Mouse (Mus musculus) hindbrain, embryonic 15.5 days (tissue): Measurements from ENCODE around the gene Vps52. TPM values are rescaled to one million over a fixed set of nuclear protein-coding genes. Genes with fewer than 3 reads are reported as not detected.
"Not testable (repeated sequence)": the region's sequence is repeated elsewhere in the genome, so short reads cannot be mapped to it uniquely, and the experiment has no call there.

ENCODE experiments used
- ATAC-seq: fragments of 200-750 bp; cut with Nextera tagmentation; 2 replicates; pipeline ENCODE4 v1.8.0; 2017; ENCODE audit warnings: low read depth, moderate number of reproducible peaks, moderate TSS enrichment; ENCODE audit not compliant: low FRiP score
- H3K27ac ChIP-seq: fragments of 300-500 bp; sonication (generic); replicated peaks from 2 replicates; pipeline ENCODE4 v1.5.1; 2015; ENCODE audit warnings: mild to moderate bottlenecking, inconsistent platforms
- H3K27me3 ChIP-seq: fragments of 300-500 bp; sonication (generic); 2 replicates; pipeline ENCODE4 v1.6.1; 2015; ENCODE audit warnings: control low read depth, inconsistent platforms
- H3K36me3 ChIP-seq: fragments of 300-500 bp; sonication (generic); 2 replicates; pipeline ENCODE4 v1.6.1; 2015; ENCODE audit warnings: control low read depth, inconsistent platforms
- H3K4me1 ChIP-seq: fragments of 300-500 bp; sonication (generic); replicated peaks from 2 replicates; pipeline ENCODE4 v1.6.1; 2015; ENCODE audit warnings: control low read depth, inconsistent platforms
- H3K4me2 ChIP-seq: fragments of 300-500 bp; sonication (generic); 2 replicates; pipeline ENCODE4 v1.6.1; 2015; ENCODE audit warnings: moderate library complexity, mild to moderate bottlenecking, inconsistent platforms
- H3K4me3 ChIP-seq: fragments of 300-500 bp; sonication (generic); 2 replicates; pipeline ENCODE4 v1.5.1; 2015; ENCODE audit warnings: mild to moderate bottlenecking, inconsistent platforms
- H3K9ac ChIP-seq: fragments of 300-500 bp; sonication (generic); 2 replicates; pipeline ENCODE4 v1.6.1; 2015; ENCODE audit warnings: inconsistent platforms
- H3K9me3 ChIP-seq: fragments of 300-500 bp; sonication (generic); 2 replicates; pipeline ENCODE4 v1.6.1; 2016; ENCODE audit warnings: control low read depth, inconsistent platforms
- WGBS: fragments of 180-500 bp; shearing (Covaris S2); methylation state at CpG from one replicate; pipeline ENCODE4 v1.1.7; 2015; 5-methylcytosine and 5-hydroxymethylcytosine counted together
- polyA plus RNA-seq: library from polyadenylated mRNA; unstranded; fragments of >200 nt; fragmentation: Nextera tagmentation; extraction: Ambion mirVana; gene quantifications from 2 replicates; pipeline ENCODE4 v1.2.1, GENCODE M21; 2015

Vps52 gene
- polyA plus RNA-seq, 1 experiment from 2014 or later, result 74.8 TPM

DNA sequence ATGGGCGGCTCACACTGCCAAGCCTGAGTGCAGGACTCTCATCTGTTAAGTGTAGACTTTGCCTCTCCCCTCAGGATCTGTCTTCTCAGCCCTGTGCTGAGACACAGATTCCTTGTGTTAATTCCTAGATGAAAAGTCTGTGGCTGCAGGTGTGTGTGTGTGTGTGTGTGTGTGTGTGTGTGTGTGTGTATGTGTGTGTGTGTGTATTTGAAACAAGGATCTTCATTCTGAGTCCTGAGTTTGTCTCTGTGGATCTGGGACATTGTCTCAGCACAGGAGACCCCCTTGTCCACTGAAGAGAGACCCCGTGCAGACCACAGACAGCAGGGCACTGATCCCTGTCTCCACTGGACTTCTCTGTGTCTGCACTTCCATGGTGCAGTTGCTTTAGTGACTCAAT, 45.2 kb downstream of the Vps52 start:
- H3K27ac ChIP-seq, ATAC-seq, H3K4me3 ChIP-seq, H3K36me3 ChIP-seq, H3K4me2 ChIP-seq, H3K9ac ChIP-seq, H3K9me3 ChIP-seq: not testable (repeated sequence)
- Histone ChIP-seq H3K4me1 (peaks cover 13% of the 10 kb centered on the region), H3K27me3 (peaks cover 29% of the 10 kb centered on the region)
- 54% methylated on average over 2 of the region's 2 CpGs for WGBS

DNA sequence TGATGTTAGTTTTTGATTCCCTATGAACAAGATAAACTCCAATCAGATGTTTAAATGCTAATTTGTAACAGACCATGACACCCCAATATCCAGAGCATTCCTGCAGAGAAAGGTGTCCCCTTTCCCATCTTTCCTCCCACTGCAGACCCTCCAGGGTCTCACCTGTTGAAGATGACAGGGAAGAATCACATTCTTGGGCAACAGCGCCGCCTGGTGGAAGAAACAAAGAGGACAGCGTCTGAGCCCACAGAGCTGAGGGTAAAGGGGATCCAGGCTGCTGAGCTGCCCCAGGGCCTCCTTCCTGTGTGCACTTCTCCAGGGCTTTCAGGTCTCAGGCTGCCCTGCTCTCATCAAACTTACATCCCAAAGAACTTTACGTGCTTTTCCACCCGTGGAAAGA, 47.8 kb downstream of the Vps52 start:
- Histone ChIP-seq H3K4me1 (peaks cover 13% of the 10 kb centered on the region), H3K4me2 (no peak overlapping the region), H3K9me3 (no peaks in the 10 kb centered on the region), H3K36me3 (no peaks in the 10 kb centered on the region), H3K9ac (no peak overlapping the region), H3K4me3 (no peak overlapping the region), H3K27ac (no peak overlapping the region), H3K27me3 (peaks cover 29% of the 10 kb centered on the region)
- 3% methylated on average over 5 of the region's 5 CpGs for WGBS
- no peak for ATAC-seq

- H3K4me1 ChIP-seq, result no peaks in the 10 kb centered on the region
- 45% methylated on average over 2 of the region's 2 CpGs for WGBS
- H3K36me3 ChIP-seq, result no peaks in the 10 kb centered on the region
- H3K4me2 ChIP-seq, result no peak overlapping the region
- no peak overlapping the region for H3K4me3 ChIP-seq
- no peaks in the 10 kb centered on the region for H3K9me3 ChIP-seq
- peaks cover 6% of the 10 kb centered on the region; the same call in 1 of the 2 replicates for H3K27me3 ChIP-seq
- ATAC-seq, result no peak
- H3K9ac ChIP-seq, result no peak overlapping the region
- H3K27ac ChIP-seq, result no peak overlapping the region
Measured at GRCm38 (mm10) chr17:34006570-34006969, 51.0 kb downstream of the Vps52 start.

DNA sequence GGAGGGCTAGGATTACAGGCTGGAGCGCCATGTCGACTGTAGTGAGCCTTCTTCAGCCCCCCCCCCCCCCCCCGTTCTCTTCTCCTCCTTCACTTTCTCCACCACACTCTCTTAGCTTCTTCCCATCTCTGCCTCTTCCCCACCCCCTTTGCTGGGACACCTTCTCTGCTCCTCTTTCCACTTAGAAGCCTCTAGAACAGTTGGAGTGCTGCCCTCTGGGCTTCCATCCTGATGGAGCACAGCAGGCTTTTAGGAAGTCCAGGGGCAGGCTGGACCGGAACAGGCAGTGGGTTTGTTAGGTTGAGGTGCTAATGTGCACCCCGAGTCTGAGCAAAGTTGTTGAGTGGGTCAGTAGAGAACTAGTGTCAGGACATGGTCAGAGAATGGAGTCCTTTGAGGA, 54.5 kb downstream of the Vps52 start:
- no peaks in the 10 kb centered on the region for H3K4me1 ChIP-seq
- H3K27ac ChIP-seq, result no peak overlapping the region
- no peaks in the 10 kb centered on the region for H3K27me3 ChIP-seq
- no peaks in the 10 kb centered on the region for H3K9me3 ChIP-seq
- no peak overlapping the region for H3K4me3 ChIP-seq
- no peak overlapping the region for H3K9ac ChIP-seq
- H3K4me2 ChIP-seq, result no peak overlapping the region
- 82% methylated on average over 5 of the region's 5 CpGs for WGBS
- no peaks in the 10 kb centered on the region for H3K36me3 ChIP-seq
- no peak for ATAC-seq

GRCm38 (mm10) chr17:34013436-34013835, 57.8 kb downstream of the Vps52 start:
- WGBS, result 93% methylated on average over 8 of the region's 8 CpGs
- no peak for ATAC-seq
- H3K4me2 ChIP-seq, result no peak overlapping the region
- H3K27ac ChIP-seq, result no peak overlapping the region
- H3K4me3 ChIP-seq, result no peak overlapping the region
- no peaks in the 10 kb centered on the region for H3K4me1 ChIP-seq
- H3K9ac ChIP-seq, result no peak overlapping the region
- H3K27me3 ChIP-seq, result no peaks in the 10 kb centered on the region
- no peaks in the 10 kb centered on the region for H3K9me3 ChIP-seq
- no peaks in the 10 kb centered on the region for H3K36me3 ChIP-seq

Other genes with a start within 250 kb of the Vps52 start
- 84.6 and 86.7 TPM in 2 replicates for gene March2, start 237.1 kb upstream of the Vps52 start, polyA plus RNA-seq
- 590 and 595 TPM in 2 replicates for gene Rab11b, start 195.3 kb upstream of the Vps52 start, polyA plus RNA-seq
- gene Angptl4, start 174.0 kb upstream of the Vps52 start, polyA plus RNA-seq, result 23.2 and 23.9 TPM in 2 replicates
- gene Kank3, start 145.3 kb upstream of the Vps52 start, polyA plus RNA-seq, result 50.4 and 57.1 TPM in 2 replicates
- gene Rps28, start 131.2 kb upstream of the Vps52 start, polyA plus RNA-seq, result 474 and 594 TPM in 2 replicates
- 496 and 540 TPM in 2 replicates for gene Ndufa7, start 131.2 kb upstream of the Vps52 start, polyA plus RNA-seq
- gene Cd320, start 112.7 kb upstream of the Vps52 start, polyA plus RNA-seq, result 54.7 and 55.3 TPM in 2 replicates
- gene Gm7029, start 82.0 kb upstream of the Vps52 start, polyA plus RNA-seq, result not detected in 2 replicates
- 2.2 and 2.7 TPM in 2 replicates for gene Kifc1, start 65.2 kb upstream of the Vps52 start, polyA plus RNA-seq
- 0.26 TPM in 1 of 2 replicates, not detected in the other for gene Platr17, start 50.7 kb upstream of the Vps52 start, polyA plus RNA-seq
- 50.3 and 55.9 TPM in 2 replicates for gene Daxx, start 46.4 kb upstream of the Vps52 start, polyA plus RNA-seq
- 30.5 and 33.2 TPM in 2 replicates for gene Tapbp, start 39.9 kb upstream of the Vps52 start, polyA plus RNA-seq
- gene Zbtb22, start 39.9 kb upstream of the Vps52 start, polyA plus RNA-seq, result 17.1 TPM in 2 replicates
- 55.1 and 60.1 TPM in 2 replicates for gene Rgl2, start 26.3 kb upstream of the Vps52 start, polyA plus RNA-seq
- gene Pfdn6, start 15.5 kb upstream of the Vps52 start, polyA plus RNA-seq, result 172 and 185 TPM in 2 replicates
- 24.3 and 26.5 TPM in 2 replicates for gene Wdr46, start 15.2 kb upstream of the Vps52 start, polyA plus RNA-seq
- 12.8 and 14.1 TPM in 2 replicates for gene B3galt4, start 4.3 kb upstream of the Vps52 start, polyA plus RNA-seq
- 701 and 784 TPM in 2 replicates for gene Rps18, start 189 bp downstream of the Vps52 start, polyA plus RNA-seq
- gene H2-K1, start 44.5 kb downstream of the Vps52 start, polyA plus RNA-seq, result 19.5 and 25.2 TPM in 2 replicates
- gene Ring1, start 68.9 kb downstream of the Vps52 start, polyA plus RNA-seq, result 22.1 and 24.9 TPM in 2 replicates
- 64.8 and 71.9 TPM in 2 replicates for gene H2-Ke6, start 72.2 kb downstream of the Vps52 start, polyA plus RNA-seq
- gene Slc39a7, start 75.9 kb downstream of the Vps52 start, polyA plus RNA-seq, result 166 and 176 TPM in 2 replicates
- 57.8 and 61.1 TPM in 2 replicates for gene Rxrb, start 76.0 kb downstream of the Vps52 start, polyA plus RNA-seq
- gene Col11a2, start 83.6 kb downstream of the Vps52 start, polyA plus RNA-seq, result 4.5 and 5.4 TPM in 2 replicates
- gene H2-Oa, start 136.5 kb downstream of the Vps52 start, polyA plus RNA-seq, result 0.14 TPM in 1 of 2 replicates, not detected in the other
- gene H2-DMa, start 163.7 kb downstream of the Vps52 start, polyA plus RNA-seq, result 19.4 and 19.8 TPM in 2 replicates
- 122 and 144 TPM in 2 replicates for gene Brd2, start 166.8 kb downstream of the Vps52 start, polyA plus RNA-seq
- gene H2-DMb2, start 187.5 kb downstream of the Vps52 start, polyA plus RNA-seq, result 0.20 and 0.38 TPM in 2 replicates
- 0.79 and 1.1 TPM in 2 replicates for gene H2-DMb1, start 197.3 kb downstream of the Vps52 start, polyA plus RNA-seq
- gene Tap1, start 231.7 kb downstream of the Vps52 start, polyA plus RNA-seq, result 3.0 and 3.7 TPM in 2 replicates
- 1.4 and 2.4 TPM in 2 replicates for gene Psmb9, start 232.0 kb downstream of the Vps52 start, polyA plus RNA-seq
- gene Psmb8, start 241.9 kb downstream of the Vps52 start, polyA plus RNA-seq, result 3.3 and 5.7 TPM in 2 replicates
- 2.2 and 2.3 TPM in 2 replicates for gene Tap2, start 247.7 kb downstream of the Vps52 start, polyA plus RNA-seq